Mouse (Mus musculus): Measurements from ENCODE around the gene Immt. TPM values are rescaled to one million over a fixed set of nuclear protein-coding genes. Genes with fewer than 3 reads are reported as not detected.

Gene Immt
- total RNA-seq (2023) = 90.3 to 102 TPM (median 95.0 TPM) in 4 replicates

DNA sequence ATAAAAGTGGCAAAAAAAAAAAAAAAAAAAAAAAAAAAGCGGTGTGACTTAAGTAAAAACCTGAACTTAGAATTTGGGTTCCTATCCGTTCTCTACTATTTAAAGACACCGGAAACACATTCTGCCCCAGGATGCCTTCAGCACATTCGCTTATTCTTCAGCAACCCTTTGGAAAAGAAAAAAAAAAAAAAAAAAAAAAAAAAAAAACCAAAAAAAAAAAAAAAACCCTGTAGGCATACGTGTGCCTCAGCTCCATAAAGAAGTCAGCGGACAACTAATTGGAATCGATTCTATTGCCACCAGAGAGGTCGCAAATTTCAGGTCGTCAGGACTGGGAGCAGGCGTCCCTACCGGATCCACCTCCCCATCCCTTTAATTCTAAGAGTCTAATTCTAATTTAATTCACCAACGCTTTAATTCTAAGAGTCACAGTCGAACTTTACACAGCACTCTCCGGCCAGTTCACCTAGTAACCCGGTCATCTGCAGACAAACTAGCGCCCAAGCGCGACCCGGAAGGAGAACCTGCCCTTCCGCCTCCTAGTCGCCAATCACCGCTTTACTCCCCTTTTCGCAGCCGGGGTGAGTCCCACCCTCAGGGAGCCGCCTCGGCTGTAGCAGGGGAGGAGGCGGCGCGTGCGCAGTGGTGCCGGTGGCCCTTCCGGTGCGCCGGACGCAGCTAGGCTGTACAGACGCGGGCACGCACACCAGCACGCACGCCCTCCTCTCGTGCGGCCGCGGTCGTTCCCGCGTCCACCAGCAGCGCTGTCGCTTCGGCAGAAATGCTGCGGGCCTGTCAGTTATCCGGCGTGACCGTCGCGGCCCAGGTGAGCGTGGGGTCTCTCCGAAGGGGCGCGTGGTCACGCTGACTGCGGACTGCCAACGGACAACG lies at the start of gene Immt:
Gene Immt (plus strand): TSS at position 642 of the 891 bp plus-strand sequence.

DNA sequence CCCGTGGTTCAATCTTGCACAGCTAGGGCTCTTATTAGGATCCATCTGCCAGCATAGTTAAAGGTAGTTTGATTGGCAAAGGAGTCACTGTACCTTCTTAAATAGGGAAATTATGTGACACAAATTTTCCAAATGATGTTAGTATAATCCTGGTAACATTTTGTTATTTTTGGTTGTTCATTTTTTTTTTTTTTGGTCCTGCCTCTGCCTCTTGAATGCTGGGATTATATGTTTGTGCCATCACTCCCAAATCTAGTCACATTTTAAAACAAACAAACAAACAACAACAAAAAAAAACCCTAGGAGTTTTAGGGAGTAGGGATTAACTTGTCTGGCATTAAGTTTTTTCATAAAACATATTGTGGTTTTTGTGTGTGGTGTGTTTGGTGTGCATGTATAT lies 4.3 kb upstream of the Immt start, which contains the start of gene Mrpl35:
Gene Mrpl35 (minus strand): TSS at position 101 of the 400 bp plus-strand sequence.

DNA sequence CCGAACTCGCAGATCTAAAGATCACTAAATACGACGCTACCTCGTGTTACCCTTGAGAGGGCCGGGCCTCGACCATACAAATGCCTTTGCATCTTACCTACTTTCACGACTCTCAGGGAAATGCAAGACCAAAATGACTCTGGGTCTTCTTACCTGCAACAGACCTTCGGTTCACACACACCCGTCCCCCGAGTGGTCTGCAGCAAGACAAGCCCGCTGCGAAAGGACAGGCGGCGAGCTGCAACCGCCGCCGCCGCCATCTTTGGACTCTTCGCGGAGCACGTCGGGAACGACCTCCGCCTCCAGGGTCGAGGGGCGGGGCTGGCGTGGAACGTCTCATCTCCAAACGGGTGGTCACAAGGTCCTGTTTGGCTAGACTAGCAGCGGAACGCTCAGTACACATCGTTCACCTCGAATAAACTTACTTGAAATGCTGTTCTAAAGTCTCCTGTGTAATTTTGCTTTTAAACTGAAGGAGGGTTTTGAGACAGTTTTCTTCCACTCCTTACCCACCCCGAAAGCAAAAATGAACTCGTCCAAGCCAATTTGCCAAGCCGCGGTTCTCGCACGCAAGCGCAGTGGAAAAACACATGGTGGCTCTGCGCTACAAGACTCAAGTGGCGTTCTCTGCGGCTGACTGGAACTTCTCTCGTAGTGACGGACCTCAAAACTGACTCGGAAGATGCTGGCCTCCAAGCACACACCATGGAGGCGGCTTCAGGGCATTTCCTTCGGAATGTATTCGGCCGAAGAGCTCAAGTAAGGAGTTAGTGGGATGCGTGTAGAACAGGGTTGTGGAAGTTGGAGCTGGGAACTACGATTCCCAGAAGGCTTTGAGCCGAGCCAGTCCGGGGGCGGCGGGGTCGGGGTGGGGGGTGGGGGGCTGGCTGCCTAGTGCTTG lies 77.6 kb downstream of the Immt start, which contains the start of the genes Ptcd3 and Polr1a:
Gene Ptcd3 (minus strand): TSS at position 270 of the 901 bp plus-strand sequence.
Gene Polr1a (plus strand): TSS at position 573 of the 901 bp plus-strand sequence.

Other genes starting within 250 kb of the Immt start
- 116 to 139 TPM (median 122 TPM) in 4 replicates for gene Kdm3a, start 198.3 kb upstream of the Immt start, total RNA-seq (2023)
- 0.16 TPM in 1 of 4 replicates, not detected in the others for gene Reep1, start 123.8 kb upstream of the Immt start, total RNA-seq (2023)
- gene Mrpl35, start 4.4 kb upstream of the Immt start, total RNA-seq (2023) = 12.4 to 18.2 TPM (median 15.2 TPM) in 4 replicates
- 86.8 to 109 TPM (median 98.9 TPM) in 4 replicates for gene Ptcd3, start 77.4 kb downstream of the Immt start, total RNA-seq (2023)
- gene Polr1a, start 77.7 kb downstream of the Immt start, total RNA-seq (2023) = 68.8 to 75.9 TPM (median 70.6 TPM) in 4 replicates

All from B cell, adult 62 days (primary cell).